Mouse (Mus musculus): ENCODE measurements around the gene Tead3. TPM values are rescaled to one million over a fixed set of nuclear protein-coding genes. Genes with fewer than 3 reads are reported as not detected.

Gene Tead3
- 9.7 and 11.4 TPM in 2 replicates for polyA plus RNA-seq (2015; fragmentation: Nextera tagmentation; extraction: Ambion mirVana)

DNA sequence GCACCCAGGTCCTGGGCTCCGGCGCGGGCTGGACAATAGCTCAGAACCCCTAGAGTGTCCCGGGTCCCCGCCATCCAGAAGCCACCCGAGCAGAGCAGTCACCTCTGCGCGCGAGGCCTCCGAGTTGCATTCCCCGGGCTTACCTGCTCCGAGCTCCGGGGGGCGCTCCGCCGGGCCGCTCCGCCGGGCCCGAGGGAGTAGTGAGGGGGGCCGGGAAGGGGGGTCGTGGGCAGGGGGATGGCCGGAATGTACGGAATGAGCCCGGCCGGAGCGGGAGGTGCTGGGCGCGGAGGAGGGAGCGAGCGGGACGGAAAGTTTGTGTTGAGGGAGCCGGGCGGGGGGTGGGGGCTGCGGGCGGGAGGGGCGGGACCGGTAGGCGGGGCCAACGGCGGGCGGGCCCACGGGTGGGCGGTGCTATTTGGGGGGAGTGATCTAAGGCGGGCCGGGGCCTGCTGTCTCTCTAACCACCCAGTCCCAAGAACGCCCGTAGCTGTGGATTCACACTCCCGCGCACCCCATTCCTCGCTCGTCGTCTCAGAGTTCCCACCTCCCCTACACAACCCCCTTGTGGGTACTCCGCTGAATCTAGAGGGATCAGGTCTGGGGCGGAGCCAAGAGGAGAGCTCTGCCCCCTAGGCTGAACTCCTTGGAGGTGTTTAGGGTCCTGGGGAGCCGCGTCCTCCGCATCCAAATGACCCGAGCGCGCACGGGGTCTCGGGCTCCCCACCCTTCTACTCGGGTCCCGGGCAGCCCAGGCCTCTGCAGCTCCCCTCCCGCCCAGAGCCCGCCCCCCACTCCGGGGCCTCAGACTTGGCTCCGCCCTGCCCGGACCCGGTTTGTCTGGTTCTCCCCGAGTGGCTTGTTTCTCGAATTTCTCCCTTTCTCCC lies at the start of gene Tead3:
Gene Tead3 (minus strand): TSS at position 352 of the 887 bp plus-strand sequence.
- H3K4me1 ChIP-seq (ENCODE audit: insufficient read depth, low read depth, low read length), result peaks cover 20% of the 10 kb centered on the region; the same call in 1 of the 2 replicates
- under 1% methylated on average over 37 of the region's 73 CpGs for WGBS
- H3K27ac ChIP-seq (ENCODE audit: low read length), result peak within 1 kb of the TSS; percentile 98
- peak; percentile 88 for ATAC-seq
- peak within 1 kb of the TSS; percentile 75 for H3K4me2 ChIP-seq (replicated peaks; ENCODE audit: low read depth, low read length)
- peak within 1 kb of the TSS; percentile 97 for H3K9ac ChIP-seq (replicated peaks; ENCODE audit: low read depth)
- peak within 1 kb of the TSS; percentile 76 for H3K4me3 ChIP-seq (ENCODE audit: low read depth, low read length)
- no peaks in the 10 kb centered on the region for H3K9me3 ChIP-seq (ENCODE audit: low read length)
- TF ChIP-seq EP300 (IDR thresholded peaks at IDR 0.05), result peak; percentile 51; the same call in 1 of the 2 replicates
- peak; percentile 35 for TF ChIP-seq CTCF (IDR thresholded peaks at IDR 0.05)
- no peaks in the 10 kb centered on the region for H3K36me3 ChIP-seq (ENCODE audit: insufficient read depth, low read length)
- H3K27me3 ChIP-seq (replicated peaks; ENCODE audit: insufficient read depth, low read length), result no peaks in the 10 kb centered on the region
- DNase-seq (ENCODE audit: low spot score), result peak; percentile 96

- 0 out of 2 replicates have a peak, but pooled peaks cover 16% of the 10 kb centered on the region for H3K36me3 ChIP-seq (ENCODE audit: insufficient read depth, low read length)
- DNase-seq (ENCODE audit: low spot score), result no peak
- no peak overlapping the region for H3K27ac ChIP-seq (ENCODE audit: low read length)
- ATAC-seq, result no peak
- TF ChIP-seq EP300 (IDR thresholded peaks at IDR 0.05), result no peak
- no peak for TF ChIP-seq CTCF (IDR thresholded peaks at IDR 0.05)
- H3K4me3 ChIP-seq (ENCODE audit: low read depth, low read length), result no peak overlapping the region
- H3K9ac ChIP-seq (replicated peaks; ENCODE audit: low read depth), result no peak overlapping the region
- WGBS, result 78% methylated on average over 7 of the region's 7 CpGs
- no peaks in the 10 kb centered on the region for H3K27me3 ChIP-seq (replicated peaks; ENCODE audit: insufficient read depth, low read length)
- H3K4me2 ChIP-seq (replicated peaks; ENCODE audit: low read depth, low read length), result no peak overlapping the region
- no peaks in the 10 kb centered on the region for H3K9me3 ChIP-seq (ENCODE audit: low read length)
- no peaks in the 10 kb centered on the region for H3K4me1 ChIP-seq (ENCODE audit: insufficient read depth, low read depth, low read length)
Observed at GRCm38 (mm10) chr17:28394994-28395393, 44.4 kb upstream of the Tead3 start.

GRCm38 (mm10) chr17:28394051-28394765 lies 43.6 kb upstream of the Tead3 start:
- TF ChIP-seq EP300 (IDR thresholded peaks at IDR 0.05) (no peak), CTCF (IDR thresholded peaks at IDR 0.05) (0 out of 2 replicates have a peak, but pooled peaks have one; percentile 10)
- no peak overlapping the region for H3K9ac ChIP-seq (replicated peaks; ENCODE audit: low read depth)
- H3K9me3 ChIP-seq (ENCODE audit: low read length), result no peaks in the 10 kb centered on the region
- no peaks in the 10 kb centered on the region for H3K27me3 ChIP-seq (replicated peaks; ENCODE audit: insufficient read depth, low read length)
- no peak overlapping the region for H3K4me3 ChIP-seq (ENCODE audit: low read depth, low read length)
- H3K36me3 ChIP-seq (ENCODE audit: insufficient read depth, low read length), result 0 out of 2 replicates have a peak, but pooled peaks cover 8% of the 10 kb centered on the region
- H3K4me1 ChIP-seq (ENCODE audit: insufficient read depth, low read depth, low read length), result no peaks in the 10 kb centered on the region
- H3K27ac ChIP-seq (ENCODE audit: low read length), result no peak overlapping the region
- ATAC-seq (peak; percentile 29; the same call in 1 of the 2 replicates), DNase-seq (ENCODE audit: low spot score) (no peak)
- no peak overlapping the region for H3K4me2 ChIP-seq (replicated peaks; ENCODE audit: low read depth, low read length)
- WGBS, result 69% methylated on average over 15 of the region's 15 CpGs

DNA sequence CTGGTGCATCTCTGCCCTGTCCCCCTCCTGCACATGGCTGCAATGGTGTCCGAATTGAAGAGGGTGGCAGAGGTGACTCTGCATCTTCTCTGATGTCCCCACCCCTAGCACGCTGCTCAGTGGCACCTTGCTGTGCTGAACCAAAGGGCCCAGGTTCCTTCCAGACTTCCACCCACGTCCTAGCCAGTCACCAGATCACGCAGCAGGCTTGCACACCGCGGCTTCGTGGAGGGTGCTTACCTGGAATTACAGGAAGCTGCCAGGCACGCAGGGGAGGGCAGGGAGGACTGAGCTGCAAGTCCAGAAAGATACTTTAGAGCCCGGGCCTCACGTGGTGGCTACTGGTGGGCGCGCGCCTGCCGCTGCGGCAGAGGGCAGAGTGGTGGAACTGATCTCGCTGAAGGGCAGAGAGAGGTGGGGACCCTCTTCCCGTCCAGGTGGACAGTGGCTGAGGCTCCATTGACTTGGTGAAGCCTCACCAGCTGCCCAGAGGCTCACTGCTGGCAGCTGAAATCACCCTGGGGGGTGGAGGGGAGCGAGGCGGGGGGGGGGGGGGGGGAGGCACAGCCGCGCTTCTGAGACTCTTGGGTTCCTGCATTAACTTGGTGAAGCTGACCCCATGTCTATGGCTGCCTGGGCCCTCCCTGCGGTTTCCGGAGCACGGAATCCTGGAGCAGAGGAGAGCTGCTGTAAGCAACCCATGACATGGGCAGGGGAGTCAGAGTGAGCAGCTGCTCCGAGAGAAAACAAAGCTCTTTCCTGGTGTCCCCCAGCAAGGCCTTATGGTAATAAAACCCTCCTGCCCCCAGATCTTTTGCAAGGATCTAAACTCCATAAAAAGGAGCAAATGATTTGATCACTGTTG lies 41.2 kb upstream of the Tead3 start:
- DNase-seq (ENCODE audit: low spot score), result no peak
- H3K27me3 ChIP-seq (replicated peaks; ENCODE audit: insufficient read depth, low read length), result no peaks in the 10 kb centered on the region
- no peaks in the 10 kb centered on the region for H3K4me1 ChIP-seq (ENCODE audit: insufficient read depth, low read depth, low read length)
- WGBS, result 11% methylated on average over 22 of the region's 25 CpGs
- H3K4me3 ChIP-seq (ENCODE audit: low read depth, low read length), result no peak overlapping the region
- peak overlapping the region; percentile 21; the same call in 1 of the 2 replicates for H3K4me2 ChIP-seq (replicated peaks; ENCODE audit: low read depth, low read length)
- ATAC-seq, result peak; percentile 21; the same call in 1 of the 2 replicates
- H3K27ac ChIP-seq (ENCODE audit: low read length), result no peak overlapping the region
- TF ChIP-seq EP300 (IDR thresholded peaks at IDR 0.05) (no peak), CTCF (IDR thresholded peaks at IDR 0.05) (no peak)
- no peaks in the 10 kb centered on the region for H3K36me3 ChIP-seq (ENCODE audit: insufficient read depth, low read length)
- H3K9me3 ChIP-seq (ENCODE audit: low read length), result no peaks in the 10 kb centered on the region
- H3K9ac ChIP-seq (replicated peaks; ENCODE audit: low read depth), result no peak overlapping the region

GRCm38 (mm10) chr17:28388534-28388933 lies 37.9 kb upstream of the Tead3 start:
- no peak for ATAC-seq

More at GRCm38 (mm10) chr17:28388534-28388933, 37.9 kb upstream of the Tead3 start:
- Histone ChIP-seq H3K27me3 (replicated peaks; ENCODE audit: insufficient read depth, low read length) (peaks cover 6% of the 10 kb centered on the region; the same call in 1 of the 2 replicates), H3K4me1 (ENCODE audit: insufficient read depth, low read depth, low read length) (no peaks in the 10 kb centered on the region), H3K9ac (replicated peaks; ENCODE audit: low read depth) (no peak overlapping the region), H3K4me3 (ENCODE audit: low read depth, low read length) (no peak overlapping the region), H3K9me3 (ENCODE audit: low read length) (no peaks in the 10 kb centered on the region), H3K27ac (ENCODE audit: low read length) (no peak overlapping the region), H3K4me2 (replicated peaks; ENCODE audit: low read depth, low read length) (no peak overlapping the region), H3K36me3 (ENCODE audit: insufficient read depth, low read length) (no peaks in the 10 kb centered on the region)
- TF ChIP-seq EP300 (IDR thresholded peaks at IDR 0.05) (no peak), CTCF (IDR thresholded peaks at IDR 0.05) (no peak)
- DNase-seq (ENCODE audit: low spot score), result no peak
- WGBS, result 83% methylated on average over 3 of the region's 3 CpGs

All from lung, postnatal 0 days (tissue).